Mouse (Mus musculus) heart, embryonic 11.5 days (tissue): ENCODE data around the gene Ntpcr. TPM values are rescaled to one million over a fixed set of nuclear protein-coding genes. Genes with fewer than 3 reads are reported as not detected.

ENCODE experiments used
- ATAC-seq: fragments of 200-750 bp; cut with Nextera tagmentation; replicated peaks from 2 replicates; pipeline ENCODE4 v1.8.0; 2017; ENCODE audit warnings: moderate library complexity; ENCODE audit not compliant: insufficient number of reproducible peaks, low FRiP score, low TSS enrichment
- H3K27ac ChIP-seq: fragments of 300-500 bp; sonication (generic); 2 replicates; pipeline ENCODE4 v1.5.1; 2014; ENCODE audit warnings: mild to moderate bottlenecking, low read depth, low read length
- H3K27me3 ChIP-seq: fragments of 300-500 bp; sonication (generic); 2 replicates; pipeline ENCODE4 v1.6.1; 2014; ENCODE audit warnings: mild to moderate bottlenecking, low read length, mixed read lengths; ENCODE audit not compliant: control insufficient read depth, insufficient read depth
- H3K36me3 ChIP-seq: fragments of 300-500 bp; sonication (generic); 2 replicates; pipeline ENCODE4 v1.6.1; 2014; ENCODE audit warnings: mild to moderate bottlenecking, low read length, moderate library complexity, mixed read lengths; ENCODE audit not compliant: control insufficient read depth, insufficient read depth
- H3K4me1 ChIP-seq: fragments of 300-500 bp; sonication (generic); 2 replicates; pipeline ENCODE4 v1.6.1; 2014; ENCODE audit warnings: low read length; ENCODE audit not compliant: control insufficient read depth, insufficient read depth
- H3K4me2 ChIP-seq: fragments of 300-500 bp; sonication (generic); 2 replicates; pipeline ENCODE4 v1.6.1; 2014; ENCODE audit warnings: mild to moderate bottlenecking, moderate library complexity
- H3K4me3 ChIP-seq: fragments of 300-500 bp; sonication (generic); 2 replicates; pipeline ENCODE4 v1.5.1; 2014; ENCODE audit warnings: low read depth, low read length
- H3K9ac ChIP-seq: fragments of 300-500 bp; sonication (generic); 2 replicates; pipeline ENCODE4 v1.6.1; 2014; ENCODE audit warnings: mild to moderate bottlenecking, low read depth, low read length, moderate library complexity
- H3K9me3 ChIP-seq: fragments of 300-500 bp; sonication (generic); replicated peaks from 2 replicates; pipeline ENCODE4 v1.6.1; 2016; ENCODE audit warnings: low read length; ENCODE audit not compliant: control insufficient read depth
- WGBS: fragments of 180-500 bp; shearing (Covaris S2); extraction: QIAGEN DNeasy Blood & Tissue Kit; methylation state at CpG from one replicate; pipeline ENCODE4 v1.1.7; 2014; ENCODE audit not compliant: insufficient replicate concordance; 5-methylcytosine and 5-hydroxymethylcytosine counted together
- polyA plus RNA-seq: library from polyadenylated mRNA; unstranded; fragments of >200 nt; fragmentation: Nextera tagmentation; extraction: Ambion mirVana; gene quantifications from 2 replicates; pipeline ENCODE4 v1.2.1, GENCODE M21; 2014

Gene Ntpcr
- polyA plus RNA-seq: 25.3 and 29.5 TPM in 2 replicates

GRCm38 (mm10) chr8:125729746-125730145 lies at the start of gene Ntpcr:
TSS of gene Ntpcr (plus strand) at chr8:125729963.
- H3K36me3 ChIP-seq: no peaks in the 10 kb centered on the region
- no peak within 1 kb of the TSS for H3K27ac ChIP-seq
- no peak within 1 kb of the TSS for H3K4me3 ChIP-seq
- ATAC-seq: no peak
- 80% methylated on average over 7 of the region's 7 CpGs for WGBS
- no peak within 1 kb of the TSS; the same call in 1 of the 2 replicates for H3K9ac ChIP-seq
- H3K4me2 ChIP-seq: no peak within 1 kb of the TSS
- H3K9me3 ChIP-seq: no peaks in the 10 kb centered on the region
- H3K27me3 ChIP-seq: no peaks in the 10 kb centered on the region
- H3K4me1 ChIP-seq: no peaks in the 10 kb centered on the region; the same call in 1 of the 2 replicates

DNA sequence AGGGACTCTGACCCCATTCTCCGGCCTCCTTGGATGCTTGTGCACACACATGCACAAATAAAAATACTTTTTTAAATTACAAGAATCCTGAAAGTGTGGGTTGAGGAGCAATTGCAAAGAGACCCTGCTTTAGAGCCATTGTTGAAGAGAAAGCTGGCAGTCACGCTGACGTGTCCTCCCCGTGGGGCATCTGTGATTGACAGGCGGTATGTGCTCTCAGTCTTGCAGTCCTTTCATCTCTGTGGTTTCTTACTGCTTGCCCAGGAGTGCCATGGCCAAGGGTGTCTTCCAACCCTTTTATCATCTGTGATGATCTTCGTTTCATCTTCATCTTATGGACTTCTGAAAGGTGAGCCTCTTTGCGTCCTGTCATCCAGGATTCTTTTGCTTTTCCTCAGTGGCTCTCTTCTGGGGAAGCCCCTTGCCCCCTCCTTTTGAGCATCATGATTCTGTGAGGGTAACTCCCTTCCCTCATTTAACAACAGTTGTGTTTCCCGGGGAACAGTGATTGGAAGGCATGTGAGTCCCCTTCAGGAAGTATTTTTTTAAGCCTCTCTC lies 48.8 kb upstream of the Ntpcr start:
- Histone ChIP-seq H3K27ac (no peak overlapping the region), H3K9me3 (no peaks in the 10 kb centered on the region; the same call in 1 of the 2 replicates), H3K4me2 (no peak overlapping the region), H3K4me3 (no peak overlapping the region), H3K9ac (no peak overlapping the region), H3K36me3 (no peaks in the 10 kb centered on the region), H3K4me1 (peaks cover 8% of the 10 kb centered on the region), H3K27me3 (no peaks in the 10 kb centered on the region)
- WGBS: 41% methylated on average over 8 of the region's 8 CpGs
- ATAC-seq: no peak

GRCm38 (mm10) chr8:125685216-125685760 lies 44.5 kb upstream of the Ntpcr start:
- Histone ChIP-seq H3K4me1 (peaks cover 17% of the 10 kb centered on the region), H3K27ac (no peak overlapping the region), H3K27me3 (no peaks in the 10 kb centered on the region), H3K36me3 (no peaks in the 10 kb centered on the region), H3K4me3 (no peak overlapping the region), H3K4me2 (no peak overlapping the region), H3K9ac (no peak overlapping the region), H3K9me3 (no peaks in the 10 kb centered on the region)
- 59% methylated on average over 6 of the region's 6 CpGs for WGBS
- no peak for ATAC-seq

DNA sequence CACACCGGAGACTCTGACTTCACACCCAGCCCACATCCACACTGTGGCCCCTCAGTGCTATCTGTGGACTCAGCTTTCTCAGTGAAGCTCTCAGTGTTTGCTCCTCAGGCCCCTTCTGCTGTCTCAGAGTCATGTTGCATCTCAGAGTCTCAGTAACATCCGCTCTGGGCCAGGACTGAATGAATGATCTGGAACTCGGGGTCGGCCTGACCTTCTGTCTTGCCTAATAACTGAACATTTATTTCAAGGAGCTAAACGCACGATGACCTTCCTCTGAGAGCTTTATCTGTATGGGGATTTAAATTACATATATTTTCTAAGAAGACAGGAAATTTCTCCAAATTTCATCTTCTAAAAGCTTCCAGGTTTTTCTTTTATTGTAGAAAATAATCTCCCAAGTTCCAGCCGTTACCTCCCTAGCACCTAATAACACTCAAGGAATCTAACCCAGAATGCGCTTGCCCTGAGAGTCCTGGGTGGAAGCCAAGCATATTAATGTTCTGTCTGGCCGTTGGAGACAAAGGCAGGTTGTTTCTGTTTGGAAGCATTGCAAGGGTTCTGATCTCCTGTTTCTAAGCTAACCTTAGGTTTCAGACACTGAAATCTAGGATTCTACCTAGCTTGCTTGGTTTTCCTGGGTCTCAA lies 43.4 kb upstream of the Ntpcr start:
- no peak overlapping the region for H3K4me3 ChIP-seq
- peak overlapping the region; percentile 35; the same call in 1 of the 2 replicates for H3K27ac ChIP-seq
- H3K36me3 ChIP-seq: no peaks in the 10 kb centered on the region
- peaks cover 17% of the 10 kb centered on the region for H3K4me1 ChIP-seq
- no peak for ATAC-seq
- 72% methylated on average over 9 of the region's 9 CpGs for WGBS
- H3K9ac ChIP-seq: 0 out of 2 replicates have a peak overlapping the region, but pooled peaks have one; percentile 12
- no peaks in the 10 kb centered on the region for H3K9me3 ChIP-seq
- H3K27me3 ChIP-seq: no peaks in the 10 kb centered on the region
- no peak overlapping the region for H3K4me2 ChIP-seq

DNA sequence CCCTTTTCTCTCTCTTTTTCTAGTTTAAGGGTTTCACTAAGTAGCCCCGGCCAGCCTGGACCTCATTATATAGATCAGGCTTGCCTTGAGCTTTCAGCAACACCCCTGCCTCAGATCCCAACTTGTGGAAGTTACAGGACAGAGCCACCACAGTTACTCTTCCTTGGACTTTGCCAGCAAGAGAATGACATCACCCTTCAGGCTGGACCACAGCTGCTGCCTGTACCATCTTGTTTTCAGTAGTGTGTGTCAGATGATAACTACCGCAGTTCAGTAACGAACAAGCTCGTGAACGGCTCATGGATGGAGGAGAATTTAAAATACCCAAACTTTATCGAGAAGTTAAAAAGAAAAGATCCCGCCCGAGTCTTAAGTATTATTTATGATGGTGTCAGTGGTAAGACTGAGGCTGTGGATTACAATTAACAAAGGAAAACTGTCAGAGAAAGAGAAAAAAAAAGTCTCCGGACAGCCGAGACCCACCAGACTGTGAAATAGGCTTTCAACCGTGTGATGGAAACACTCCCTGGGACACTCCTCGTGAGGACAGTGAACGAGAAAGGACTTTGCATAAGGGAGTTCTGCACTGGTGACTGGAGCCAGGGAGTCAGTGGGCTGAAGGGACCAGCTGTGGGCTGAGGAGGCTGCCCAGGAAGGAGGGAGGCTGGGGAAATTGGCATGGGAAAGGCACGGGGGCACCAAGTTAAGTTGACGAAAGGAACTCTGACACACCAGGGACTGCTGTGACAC lies 39.4 kb upstream of the Ntpcr start:
- ATAC-seq: 0 out of 2 replicates have a peak, but pooled peaks have one; percentile 42

GRCm38 (mm10) chr8:125690961-125691360 lies 38.8 kb upstream of the Ntpcr start:
- Histone ChIP-seq H3K9ac (no peak overlapping the region), H3K27ac (no peak overlapping the region), H3K4me1 (peaks cover 9% of the 10 kb centered on the region), H3K9me3 (no peaks in the 10 kb centered on the region), H3K4me2 (no peak overlapping the region), H3K27me3 (no peaks in the 10 kb centered on the region), H3K36me3 (no peaks in the 10 kb centered on the region), H3K4me3 (no peak overlapping the region)
- ATAC-seq: no peak
- 77% methylated on average over 3 of the region's 3 CpGs for WGBS

More for the DNA sequence above, 39.4 kb upstream of the Ntpcr start:
- Histone ChIP-seq H3K27me3 (no peaks in the 10 kb centered on the region), H3K4me1 (peaks cover 15% of the 10 kb centered on the region), H3K4me2 (no peak overlapping the region), H3K9ac (no peak overlapping the region), H3K9me3 (no peaks in the 10 kb centered on the region), H3K27ac (no peak overlapping the region), H3K36me3 (no peaks in the 10 kb centered on the region), H3K4me3 (no peak overlapping the region)
- WGBS: 72% methylated on average over 15 of the region's 15 CpGs

GRCm38 (mm10) chr8:125692447-125692846 lies 37.3 kb upstream of the Ntpcr start:
- H3K9me3 ChIP-seq: no peaks in the 10 kb centered on the region
- H3K4me3 ChIP-seq: no peak overlapping the region
- H3K4me1 ChIP-seq: peaks cover 3% of the 10 kb centered on the region; the same call in 1 of the 2 replicates
- 60% methylated on average over 5 of the region's 5 CpGs for WGBS
- H3K36me3 ChIP-seq: no peaks in the 10 kb centered on the region
- no peak overlapping the region for H3K27ac ChIP-seq
- no peaks in the 10 kb centered on the region for H3K27me3 ChIP-seq
- no peak overlapping the region for H3K9ac ChIP-seq
- H3K4me2 ChIP-seq: no peak overlapping the region
- no peak for ATAC-seq

GRCm38 (mm10) chr8:125693197-125693596 lies 36.6 kb upstream of the Ntpcr start:
- no peak overlapping the region for H3K27ac ChIP-seq
- no peak overlapping the region for H3K4me3 ChIP-seq
- H3K4me2 ChIP-seq: no peak overlapping the region
- ATAC-seq: no peak
- no peaks in the 10 kb centered on the region for H3K27me3 ChIP-seq
- peaks cover 3% of the 10 kb centered on the region; the same call in 1 of the 2 replicates for H3K4me1 ChIP-seq
- H3K9ac ChIP-seq: no peak overlapping the region
- 80% methylated on average over 3 of the region's 3 CpGs for WGBS
- no peaks in the 10 kb centered on the region for H3K36me3 ChIP-seq
- no peaks in the 10 kb centered on the region for H3K9me3 ChIP-seq
